Mouse (Mus musculus): ENCODE measurements around the gene Unc13d. TPM values are rescaled to one million over a fixed set of nuclear protein-coding genes. Genes with fewer than 3 reads are reported as not detected.

The Unc13d gene
- polyA plus RNA-seq, 1 experiment from 2014 or later: 3.7 TPM

GRCm38 (mm10) chr11:116104006-116104646 is 26.4 kb upstream of the Unc13d start:
- H3K36me3 ChIP-seq (ENCODE audit: control insufficient read depth, insufficient read depth, low read length): no peaks in the 10 kb centered on the region
- no peak overlapping the region for H3K4me2 ChIP-seq (replicated peaks; ENCODE audit: low read depth, low read length)
- H3K9ac ChIP-seq (replicated peaks; ENCODE audit: low read depth, low read length): no peak overlapping the region
- H3K4me1 ChIP-seq (ENCODE audit: control insufficient read depth, insufficient read depth, low read length): peaks cover 84% of the 10 kb centered on the region
- no peak overlapping the region for H3K4me3 ChIP-seq (ENCODE audit: low read depth, low read length)
- WGBS: 32% methylated on average over 14 of the region's 14 CpGs
- peaks cover 17% of the 10 kb centered on the region for H3K27me3 ChIP-seq (ENCODE audit: control insufficient read depth, insufficient read depth, low read length)
- no peaks in the 10 kb centered on the region for H3K9me3 ChIP-seq (ENCODE audit: control insufficient read depth, low read depth, low read length)
- ATAC-seq (ENCODE audit: insufficient number of reproducible peaks, insufficient read depth, low FRiP score, low read depth): peak; percentile 78
- peak overlapping the region; percentile 86 for H3K27ac ChIP-seq (ENCODE audit: low read length)

GRCm38 (mm10) chr11:116103572-116103971 is 25.8 kb upstream of the Unc13d start:
- Histone ChIP-seq H3K4me3 (ENCODE audit: low read depth, low read length) (no peak overlapping the region), H3K9me3 (ENCODE audit: control insufficient read depth, low read depth, low read length) (no peaks in the 10 kb centered on the region), H3K27ac (ENCODE audit: low read length) (peak overlapping the region; percentile 74; the same call in 1 of the 2 replicates), H3K4me2 (replicated peaks; ENCODE audit: low read depth, low read length) (no peak overlapping the region), H3K9ac (replicated peaks; ENCODE audit: low read depth, low read length) (no peak overlapping the region), H3K27me3 (ENCODE audit: control insufficient read depth, insufficient read depth, low read length) (peaks cover 14% of the 10 kb centered on the region), H3K4me1 (ENCODE audit: control insufficient read depth, insufficient read depth, low read length) (peaks cover 82% of the 10 kb centered on the region), H3K36me3 (ENCODE audit: control insufficient read depth, insufficient read depth, low read length) (no peaks in the 10 kb centered on the region)
- ATAC-seq (ENCODE audit: insufficient number of reproducible peaks, insufficient read depth, low FRiP score, low read depth): no peak
- WGBS: 66% methylated on average over 12 of the region's 12 CpGs

GRCm38 (mm10) chr11:116102472-116102871 is 24.7 kb upstream of the Unc13d start:
- Histone ChIP-seq H3K9ac (replicated peaks; ENCODE audit: low read depth, low read length) (no peak overlapping the region; the same call in 1 of the 2 replicates), H3K27ac (ENCODE audit: low read length) (peak overlapping the region; percentile 94), H3K36me3 (ENCODE audit: control insufficient read depth, insufficient read depth, low read length) (no peaks in the 10 kb centered on the region), H3K4me2 (replicated peaks; ENCODE audit: low read depth, low read length) (peak overlapping the region; percentile 17; the same call in 1 of the 2 replicates), H3K27me3 (ENCODE audit: control insufficient read depth, insufficient read depth, low read length) (peaks cover 7% of the 10 kb centered on the region; the same call in 1 of the 2 replicates), H3K9me3 (ENCODE audit: control insufficient read depth, low read depth, low read length) (no peaks in the 10 kb centered on the region), H3K4me1 (ENCODE audit: control insufficient read depth, insufficient read depth, low read length) (peaks cover 71% of the 10 kb centered on the region), H3K4me3 (ENCODE audit: low read depth, low read length) (no peak overlapping the region)
- WGBS: 48% methylated on average over 3 of the region's 4 CpGs
- ATAC-seq (ENCODE audit: insufficient number of reproducible peaks, insufficient read depth, low FRiP score, low read depth): no peak

- peaks cover 66% of the 10 kb centered on the region for H3K4me1 ChIP-seq (ENCODE audit: control insufficient read depth, insufficient read depth, low read length)
- H3K27me3 ChIP-seq (ENCODE audit: control insufficient read depth, insufficient read depth, low read length): 0 out of 2 replicates have a peak, but pooled peaks cover 2% of the 10 kb centered on the region
- H3K9ac ChIP-seq (replicated peaks; ENCODE audit: low read depth, low read length): no peak overlapping the region; the same call in 1 of the 2 replicates
- ATAC-seq (ENCODE audit: insufficient number of reproducible peaks, insufficient read depth, low FRiP score, low read depth): peak; percentile 38; the same call in 1 of the 2 replicates
- peak overlapping the region; percentile 94 for H3K27ac ChIP-seq (ENCODE audit: low read length)
- 28% methylated on average over 11 of the region's 11 CpGs for WGBS
- no peaks in the 10 kb centered on the region for H3K9me3 ChIP-seq (ENCODE audit: control insufficient read depth, low read depth, low read length)
- no peaks in the 10 kb centered on the region for H3K36me3 ChIP-seq (ENCODE audit: control insufficient read depth, insufficient read depth, low read length)
- peak overlapping the region; percentile 17 for H3K4me2 ChIP-seq (replicated peaks; ENCODE audit: low read depth, low read length)
- no peak overlapping the region for H3K4me3 ChIP-seq (ENCODE audit: low read depth, low read length)
Observed at GRCm38 (mm10) chr11:116101931-116102381, 24.2 kb upstream of the Unc13d start.

GRCm38 (mm10) chr11:116100839-116101238 is 23.1 kb upstream of the Unc13d start:
- Histone ChIP-seq H3K36me3 (ENCODE audit: control insufficient read depth, insufficient read depth, low read length) (no peaks in the 10 kb centered on the region), H3K9ac (replicated peaks; ENCODE audit: low read depth, low read length) (no peak overlapping the region), H3K27ac (ENCODE audit: low read length) (peak overlapping the region; percentile 94; the same call in 1 of the 2 replicates), H3K9me3 (ENCODE audit: control insufficient read depth, low read depth, low read length) (no peaks in the 10 kb centered on the region), H3K4me1 (ENCODE audit: control insufficient read depth, insufficient read depth, low read length) (peaks cover 54% of the 10 kb centered on the region), H3K4me2 (replicated peaks; ENCODE audit: low read depth, low read length) (no peak overlapping the region), H3K4me3 (ENCODE audit: low read depth, low read length) (no peak overlapping the region), H3K27me3 (ENCODE audit: control insufficient read depth, insufficient read depth, low read length) (no peaks in the 10 kb centered on the region)
- no peak for ATAC-seq (ENCODE audit: insufficient number of reproducible peaks, insufficient read depth, low FRiP score, low read depth)
- WGBS: 68% methylated on average over 7 of the region's 7 CpGs

- Histone ChIP-seq H3K9ac (replicated peaks; ENCODE audit: low read depth, low read length) (no peak overlapping the region), H3K4me2 (replicated peaks; ENCODE audit: low read depth, low read length) (no peak overlapping the region), H3K36me3 (ENCODE audit: control insufficient read depth, insufficient read depth, low read length) (no peaks in the 10 kb centered on the region), H3K4me1 (ENCODE audit: control insufficient read depth, insufficient read depth, low read length) (peaks cover 54% of the 10 kb centered on the region), H3K27me3 (ENCODE audit: control insufficient read depth, insufficient read depth, low read length) (no peaks in the 10 kb centered on the region), H3K27ac (ENCODE audit: low read length) (peak overlapping the region; percentile 94; the same call in 1 of the 2 replicates), H3K9me3 (ENCODE audit: control insufficient read depth, low read depth, low read length) (no peaks in the 10 kb centered on the region), H3K4me3 (ENCODE audit: low read depth, low read length) (no peak overlapping the region)
- peak; percentile 46; the same call in 1 of the 2 replicates for ATAC-seq (ENCODE audit: insufficient number of reproducible peaks, insufficient read depth, low FRiP score, low read depth)
- 32% methylated on average over 6 of the region's 6 CpGs for WGBS
Observed at GRCm38 (mm10) chr11:116100385-116100784, 22.6 kb upstream of the Unc13d start.

GRCm38 (mm10) chr11:116099462-116099861 is 21.7 kb upstream of the Unc13d start:
- Histone ChIP-seq H3K36me3 (ENCODE audit: control insufficient read depth, insufficient read depth, low read length) (no peaks in the 10 kb centered on the region), H3K9ac (replicated peaks; ENCODE audit: low read depth, low read length) (no peak overlapping the region), H3K4me3 (ENCODE audit: low read depth, low read length) (no peak overlapping the region), H3K27ac (ENCODE audit: low read length) (peak overlapping the region; percentile 58; the same call in 1 of the 2 replicates), H3K9me3 (ENCODE audit: control insufficient read depth, low read depth, low read length) (no peaks in the 10 kb centered on the region), H3K27me3 (ENCODE audit: control insufficient read depth, insufficient read depth, low read length) (no peaks in the 10 kb centered on the region), H3K4me1 (ENCODE audit: control insufficient read depth, insufficient read depth, low read length) (peaks cover 53% of the 10 kb centered on the region), H3K4me2 (replicated peaks; ENCODE audit: low read depth, low read length) (no peak overlapping the region)
- WGBS: 87% methylated on average over 6 of the region's 6 CpGs
- no peak for ATAC-seq (ENCODE audit: insufficient number of reproducible peaks, insufficient read depth, low FRiP score, low read depth)

GRCm38 (mm10) chr11:116098711-116099460 is 21.1 kb upstream of the Unc13d start:
- WGBS: 70% methylated on average over 14 of the region's 14 CpGs
- H3K4me3 ChIP-seq (ENCODE audit: low read depth, low read length): no peak overlapping the region
- H3K36me3 ChIP-seq (ENCODE audit: control insufficient read depth, insufficient read depth, low read length): no peaks in the 10 kb centered on the region
- no peaks in the 10 kb centered on the region for H3K9me3 ChIP-seq (ENCODE audit: control insufficient read depth, low read depth, low read length)
- H3K4me2 ChIP-seq (replicated peaks; ENCODE audit: low read depth, low read length): no peak overlapping the region
- peaks cover 47% of the 10 kb centered on the region for H3K4me1 ChIP-seq (ENCODE audit: control insufficient read depth, insufficient read depth, low read length)
- H3K27me3 ChIP-seq (ENCODE audit: control insufficient read depth, insufficient read depth, low read length): no peaks in the 10 kb centered on the region
- no peak for ATAC-seq (ENCODE audit: insufficient number of reproducible peaks, insufficient read depth, low FRiP score, low read depth)
- H3K27ac ChIP-seq (ENCODE audit: low read length): peak overlapping the region; percentile 58; the same call in 1 of the 2 replicates
- H3K9ac ChIP-seq (replicated peaks; ENCODE audit: low read depth, low read length): no peak overlapping the region
